Mouse (Mus musculus) liver, adult 2 months (tissue): ENCODE results near the gene Mtfr1l. TPM values are rescaled to one million over a fixed set of nuclear protein-coding genes. Genes with fewer than 3 reads are reported as not detected.
"Not testable (repeated sequence)": the region's sequence is repeated elsewhere in the genome, so short reads cannot be mapped to it uniquely, and the experiment has no call there.

ENCODE experiments used
- DNase-seq: peaks from one replicate; pipeline ENCODE4 v3.0.0-alpha.2; 2011; ENCODE audit warnings: low read depth, low spot score; ENCODE audit errors: extremely low read depth
- H3K27ac ChIP-seq: fragments of 200-500 bp; replicated peaks from 2 replicates; pipeline ENCODE4 v1.5.1; 2012; ENCODE audit warnings: low read depth, mild to moderate bottlenecking, control low read depth, inconsistent platforms, low read length; ENCODE audit not compliant: insufficient read depth
- H3K27me3 ChIP-seq: fragments of 200-500 bp; 2 replicates; pipeline ENCODE4 v1.6.1; 2012; ENCODE audit warnings: mild to moderate bottlenecking, moderate library complexity, low read length, inconsistent platforms; ENCODE audit not compliant: control insufficient read depth, insufficient read depth
- H3K36me3 ChIP-seq: fragments of 200-500 bp; 2 replicates; pipeline ENCODE4 v1.6.1; 2012; ENCODE audit warnings: low read length, inconsistent platforms; ENCODE audit not compliant: control insufficient read depth, insufficient read depth
- H3K4me1 ChIP-seq: fragments of 200-500 bp; 2 replicates; pipeline ENCODE4 v1.6.1; 2011; ENCODE audit warnings: low read length; ENCODE audit not compliant: control insufficient read depth, insufficient read depth
- H3K4me3 ChIP-seq: fragments of 200-500 bp; 2 replicates; pipeline ENCODE4 v1.5.1; 2011; ENCODE audit warnings: low read depth, mild to moderate bottlenecking, control low read depth, low read length, moderate library complexity; ENCODE audit not compliant: insufficient read depth
- H3K79me2 ChIP-seq: fragments of 200-500 bp; 2 replicates; pipeline ENCODE4 v1.6.1; 2012; ENCODE audit warnings: inconsistent platforms, mild to moderate bottlenecking, low read length, moderate library complexity; ENCODE audit not compliant: control insufficient read depth, insufficient read depth
- H3K9ac ChIP-seq: fragments of 200-500 bp; 2 replicates; pipeline ENCODE4 v1.6.1; 2012; ENCODE audit warnings: low read depth, mild to moderate bottlenecking, control low read depth, inconsistent platforms, low read length
- CTCF ChIP-seq: fragments of 200-500 bp; IDR thresholded peaks from 2 replicates; pipeline ENCODE4 v1.5.1; 2011; ENCODE audit warnings: low read depth, low read length, control low read depth
- POLR2A ChIP-seq: fragments of 200-500 bp; IDR thresholded peaks from 2 replicates; pipeline ENCODE4 v1.6.1; 2011; ENCODE audit warnings: low read length, control low read depth; ENCODE audit not compliant: insufficient read depth; ENCODE audit errors: extremely low read depth
- WGBS: fragments of 180-500 bp; shearing (Covaris S2); methylation state at CpG from one replicate; pipeline ENCODE4 v1.1.7; 2018; 5-methylcytosine and 5-hydroxymethylcytosine counted together
- polyA plus RNA-seq: library from polyadenylated mRNA; depleted of rRNA; stranded (reverse); fragments of >200 nt; gene quantifications from 2 replicates; pipeline ENCODE4 v1.2.3, GENCODE M21; 2012
- total RNA-seq: library from RNA; depleted of rRNA; stranded (reverse); fragments of >200 nt; gene quantifications from 2 replicates; pipeline ENCODE4 v1.2.3, GENCODE M21; 2014

Mtfr1l gene
- total and polyA plus RNA-seq, 2 experiments, result 55.1 to 80.1 TPM

DNA sequence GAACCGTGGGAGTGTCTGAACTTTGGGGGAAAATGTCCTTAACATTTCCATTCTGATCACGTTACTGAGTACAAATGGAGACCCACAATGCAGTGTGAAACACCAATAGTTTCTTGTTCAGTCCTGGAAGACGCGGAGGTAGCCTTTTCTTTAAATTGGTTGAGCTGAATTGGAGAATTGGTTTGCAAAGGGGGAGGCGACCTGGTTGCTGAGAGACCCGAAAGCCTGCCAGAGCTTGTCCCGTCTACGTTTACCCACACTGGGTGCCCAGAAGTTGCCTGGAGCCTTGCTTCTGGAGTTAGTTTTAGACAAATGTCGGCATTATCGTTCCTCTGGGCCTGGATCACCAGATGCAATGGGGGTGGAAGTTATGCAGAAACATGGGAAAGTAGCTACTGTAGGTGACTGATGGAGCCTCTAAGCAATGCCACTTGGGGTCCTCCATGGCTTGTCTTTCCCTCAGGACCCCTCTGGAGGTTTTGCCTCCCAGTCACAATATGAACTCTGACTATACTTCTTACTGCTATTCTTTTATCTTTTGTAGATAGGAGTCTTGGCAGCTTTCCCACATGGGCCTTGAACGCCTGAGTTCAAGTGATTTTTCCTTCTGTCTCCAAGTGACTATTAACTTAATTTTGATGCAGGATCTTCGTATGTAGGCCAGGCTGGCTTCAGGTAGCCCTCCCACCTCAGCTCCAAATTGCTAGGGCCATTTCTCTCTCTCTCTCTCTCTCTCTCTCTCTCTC, 37.0 kb downstream of the Mtfr1l start:
- H3K27me3 ChIP-seq, result no peaks in the 10 kb centered on the region
- 39% methylated on average over 12 of the region's 12 CpGs for WGBS
- H3K36me3 ChIP-seq, result no peaks in the 10 kb centered on the region
- TF ChIP-seq POLR2A (no peak), CTCF (no peak)
- no peak overlapping the region for H3K4me3 ChIP-seq
- H3K27ac ChIP-seq, result peak overlapping the region; percentile 69; the same call in 1 of the 2 replicates
- DNase-seq, result peak; percentile 49
- H3K4me1 ChIP-seq, result peaks cover 26% of the 10 kb centered on the region
- no peaks in the 10 kb centered on the region; the same call in 1 of the 2 replicates for H3K79me2 ChIP-seq
- peak overlapping the region; percentile 83; the same call in 1 of the 2 replicates for H3K9ac ChIP-seq

DNA sequence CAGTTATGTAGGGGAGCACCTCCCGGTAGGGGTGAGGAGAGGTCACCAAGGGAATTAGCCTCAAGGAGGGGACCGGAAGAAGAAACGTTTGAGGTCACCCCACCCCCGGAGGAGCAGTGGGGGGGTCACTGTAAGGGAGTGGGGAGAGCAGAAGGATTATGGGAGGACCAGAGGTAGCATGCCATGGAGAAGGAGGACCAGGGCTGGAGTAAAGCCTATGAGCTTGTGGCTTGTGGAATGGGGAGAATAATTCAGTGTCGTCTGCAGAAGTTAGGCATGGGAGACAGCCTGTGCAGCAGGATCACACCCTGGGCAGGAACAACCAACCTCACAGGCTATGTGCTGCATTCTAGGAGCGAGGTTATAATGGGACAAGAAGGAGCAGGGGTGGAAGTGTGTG, 38.0 kb downstream of the Mtfr1l start:
- DNase-seq, result no peak
- no peaks in the 10 kb centered on the region for H3K36me3 ChIP-seq
- no peaks in the 10 kb centered on the region for H3K27me3 ChIP-seq
- peak overlapping the region; percentile 69 for H3K27ac ChIP-seq
- H3K4me3 ChIP-seq, result peak overlapping the region; percentile 68
- no peaks in the 10 kb centered on the region; the same call in 1 of the 2 replicates for H3K79me2 ChIP-seq
- TF ChIP-seq POLR2A (no peak), CTCF (no peak)
- WGBS, result 2% methylated on average over 6 of the region's 6 CpGs
- H3K9ac ChIP-seq, result peak overlapping the region; percentile 83
- peaks cover 26% of the 10 kb centered on the region for H3K4me1 ChIP-seq

DNA sequence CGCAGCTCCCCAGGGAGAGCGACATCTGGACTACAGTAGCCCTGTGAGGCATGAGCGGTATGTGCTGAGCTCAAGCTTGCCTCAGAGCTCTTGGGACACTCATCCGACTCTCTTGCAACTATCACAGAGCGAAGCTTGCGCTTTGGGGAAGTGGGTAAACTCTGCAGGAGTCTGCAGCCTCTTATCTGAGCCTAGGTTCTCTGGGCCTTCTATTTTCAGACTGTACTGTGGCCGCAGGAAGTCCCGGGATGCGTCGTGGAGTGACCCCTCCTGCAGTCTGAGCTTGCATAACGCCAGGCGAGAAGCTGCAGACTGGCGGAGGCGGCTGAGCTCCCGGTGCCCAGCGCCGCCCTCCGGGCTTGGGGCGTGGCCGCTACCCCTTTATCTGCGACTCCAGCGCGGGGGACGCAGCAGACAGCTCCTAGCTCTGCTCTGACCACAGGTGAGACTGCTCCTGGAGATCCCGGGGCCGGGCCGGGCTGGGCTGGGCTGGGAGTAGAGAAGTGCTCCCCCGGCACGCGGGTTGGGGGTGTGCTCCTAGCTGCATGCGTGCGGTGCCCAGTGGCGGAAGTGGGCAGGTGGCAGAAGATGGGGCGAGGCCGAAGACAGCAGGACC, 38.5 kb downstream of the Mtfr1l start, which contains the start of gene Paqr7:
TSS of gene Paqr7 (plus strand) at position 103 of the 616 bp plus-strand sequence.
- H3K27me3 ChIP-seq, result no peaks in the 10 kb centered on the region
- TF ChIP-seq POLR2A, result peak; percentile 91
- no peak for TF ChIP-seq CTCF
- H3K4me1 ChIP-seq, result peaks cover 26% of the 10 kb centered on the region
- peak; percentile 80 for DNase-seq
- H3K27ac ChIP-seq, result peak within 1 kb of the TSS; percentile 82
- WGBS, result under 1% methylated on average over 35 of the region's 35 CpGs
- H3K36me3 ChIP-seq, result no peaks in the 10 kb centered on the region
- H3K9ac ChIP-seq, result peak within 1 kb of the TSS; percentile 83
- peak within 1 kb of the TSS; percentile 68 for H3K4me3 ChIP-seq
- H3K79me2 ChIP-seq, result no peaks in the 10 kb centered on the region; the same call in 1 of the 2 replicates

DNA sequence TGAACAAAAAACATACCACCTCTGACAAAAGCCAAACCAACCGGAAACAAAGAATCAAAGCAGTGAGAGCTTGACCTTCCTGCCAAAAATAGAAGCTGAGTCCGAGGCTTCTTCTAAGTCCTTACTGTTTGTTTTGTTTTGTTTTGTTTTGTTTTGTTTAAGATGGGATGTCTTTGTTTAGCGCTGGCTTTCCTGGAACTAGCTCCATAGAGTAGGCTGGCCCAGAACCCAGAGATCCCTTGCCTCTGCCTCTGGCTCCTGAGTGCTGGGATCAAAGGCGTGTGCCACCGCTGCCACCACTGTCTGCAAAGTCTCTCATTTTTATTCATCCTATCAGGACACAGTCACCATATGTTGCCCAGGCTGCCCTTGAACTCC, 39.7 kb downstream of the Mtfr1l start:
- no peak for DNase-seq
- no peaks in the 10 kb centered on the region for H3K27me3 ChIP-seq
- H3K79me2 ChIP-seq, result no peaks in the 10 kb centered on the region; the same call in 1 of the 2 replicates
- TF ChIP-seq POLR2A (no peak), CTCF (no peak)
- peak overlapping the region; percentile 4; the same call in 1 of the 2 replicates for H3K27ac ChIP-seq
- no peaks in the 10 kb centered on the region for H3K36me3 ChIP-seq
- WGBS, result 80% methylated on average over 5 of the region's 5 CpGs
- H3K9ac ChIP-seq, result no peak overlapping the region
- H3K4me3 ChIP-seq, result no peak overlapping the region
- peaks cover 24% of the 10 kb centered on the region for H3K4me1 ChIP-seq

DNA sequence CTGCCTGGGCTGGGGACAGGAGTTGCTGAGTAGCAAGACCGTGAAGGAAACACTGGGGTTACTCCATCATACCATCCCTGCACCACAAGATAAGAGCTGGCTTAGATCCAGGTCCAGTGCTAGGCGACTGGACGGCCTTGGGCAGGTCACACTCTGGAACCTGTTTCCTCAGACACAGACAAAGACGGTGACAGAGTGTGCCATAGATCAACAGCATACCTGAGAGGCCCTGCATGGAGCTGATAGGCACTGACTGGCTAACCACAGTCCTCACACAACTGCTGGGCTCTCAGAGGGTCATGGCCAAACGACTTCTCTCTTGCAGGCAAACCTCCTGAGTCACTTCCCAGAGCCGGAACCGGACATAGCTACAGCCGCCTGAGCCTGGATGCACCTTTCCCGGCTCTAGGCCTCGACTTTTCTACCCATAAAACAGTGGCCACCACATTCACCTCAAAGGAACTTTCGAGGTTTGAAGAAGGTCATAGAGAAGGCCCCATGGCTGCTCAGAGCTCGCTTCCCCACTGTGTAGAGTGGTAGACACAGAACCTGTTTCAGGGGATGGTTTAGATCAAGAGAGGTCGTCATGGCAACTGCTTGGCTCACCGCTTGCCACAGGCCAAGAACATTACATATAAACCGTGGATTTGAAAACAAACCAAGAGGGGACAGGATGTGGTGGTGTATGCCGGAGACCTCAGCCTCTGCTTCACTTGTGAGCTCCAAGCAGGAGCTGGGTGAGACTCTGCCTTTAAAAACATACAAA, 40.2 kb downstream of the Mtfr1l start:
- peak overlapping the region; percentile 4; the same call in 1 of the 2 replicates for H3K27ac ChIP-seq
- peaks cover 23% of the 10 kb centered on the region for H3K4me1 ChIP-seq
- H3K27me3 ChIP-seq, result no peaks in the 10 kb centered on the region
- H3K4me3 ChIP-seq, result no peak overlapping the region
- 49% methylated on average over 16 of the region's 16 CpGs for WGBS
- DNase-seq, result peak; percentile 81
- H3K36me3 ChIP-seq, result no peaks in the 10 kb centered on the region
- H3K79me2 ChIP-seq, result no peaks in the 10 kb centered on the region
- TF ChIP-seq CTCF, result no peak
- H3K9ac ChIP-seq, result no peak overlapping the region

DNA sequence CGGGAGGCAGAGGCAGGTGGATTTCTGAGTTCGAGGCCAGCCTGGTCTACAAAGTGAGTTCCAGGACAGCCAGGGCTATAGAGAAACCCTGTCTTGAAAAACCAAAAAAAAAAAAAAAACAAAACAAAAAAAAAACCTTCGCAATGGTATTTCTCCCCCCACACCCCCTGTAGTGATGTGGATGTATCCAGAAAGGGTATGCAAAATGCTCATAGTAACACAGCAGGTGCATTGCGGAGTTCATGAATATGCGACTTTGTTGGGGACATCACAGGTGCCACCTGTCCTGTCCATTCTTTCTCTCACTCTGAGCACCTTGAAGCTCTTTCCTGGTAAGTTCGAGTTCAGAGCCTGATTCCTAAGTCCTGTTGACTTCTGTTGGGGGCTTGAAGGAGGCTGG, 41.0 kb downstream of the Mtfr1l start:
- not testable (repeated sequence) for H3K36me3 ChIP-seq, DNase-seq, H3K9ac ChIP-seq, H3K27me3 ChIP-seq, H3K79me2 ChIP-seq, H3K27ac ChIP-seq, H3K4me3 ChIP-seq
- WGBS, result 96% methylated on average over 6 of the region's 6 CpGs
- H3K4me1 ChIP-seq, result peaks cover 30% of the 10 kb centered on the region
